Mouse (Mus musculus) CH12F3 (cell line): ENCODE measurements around the gene Ctrc.

Experiments
- in situ Hi-C: fragments of 300-500 bp; cut with MboI; formaldehyde crosslinking; loops from 2 replicates; pipeline ENCODE4 v1.14.3; 2020; ENCODE audit warnings: low sequenced_read_pairs

The Ctrc gene

GRCm38 (mm10) chr4:141845999-141846398, at the start of gene Ctrc:
Gene Ctrc (minus strand): TSS chr4:141846359.
- in situ Hi-C loops: no loop called here

- in situ Hi-C loops: no loop called here
Observed at GRCm38 (mm10) chr4:141895772-141896171, 49.6 kb upstream of the Ctrc start.

GRCm38 (mm10) chr4:141893157-141893784, 47.1 kb upstream of the Ctrc start:
- in situ Hi-C loops: no loop called here

- in situ Hi-C loops: no loop called here
Observed at GRCm38 (mm10) chr4:141886385-141886968, 40.3 kb upstream of the Ctrc start.

GRCm38 (mm10) chr4:141885451-141885850, 39.3 kb upstream of the Ctrc start:
- in situ Hi-C loops: no loop called here

GRCm38 (mm10) chr4:141882858-141883257, 36.7 kb upstream of the Ctrc start:
- in situ Hi-C loops: no loop called here

GRCm38 (mm10) chr4:141881950-141882349, 35.8 kb upstream of the Ctrc start:
- in situ Hi-C loops: no loop called here

GRCm38 (mm10) chr4:141881289-141881914, 35.2 kb upstream of the Ctrc start:
- in situ Hi-C loops: no loop called here

GRCm38 (mm10) chr4:141879875-141880274, 33.7 kb upstream of the Ctrc start:
- in situ Hi-C loops: no loop called here

GRCm38 (mm10) chr4:141879074-141879473, 32.9 kb upstream of the Ctrc start:
- in situ Hi-C loops: no loop called here

GRCm38 (mm10) chr4:141878621-141879020, 32.5 kb upstream of the Ctrc start:
- in situ Hi-C loops: no loop called here

- in situ Hi-C loops: no loop called here
Observed at GRCm38 (mm10) chr4:141875481-141876108, 29.4 kb upstream of the Ctrc start.

- in situ Hi-C loops: no loop called here
Observed at GRCm38 (mm10) chr4:141874601-141875460, 28.7 kb upstream of the Ctrc start, which contains the start of gene Efhd2. Gene Efhd2 (minus strand): TSS chr4:141874920.

- in situ Hi-C loops: no loop called here
Observed at GRCm38 (mm10) chr4:141874111-141874600, 28.0 kb upstream of the Ctrc start.

- in situ Hi-C loops: no loop called here
Observed at GRCm38 (mm10) chr4:141872977-141873376, 26.8 kb upstream of the Ctrc start.

- in situ Hi-C loops: no loop called here
Observed at GRCm38 (mm10) chr4:141871909-141872308, 25.8 kb upstream of the Ctrc start.

GRCm38 (mm10) chr4:141871333-141871725, 25.2 kb upstream of the Ctrc start:
- in situ Hi-C loops: no loop called here

GRCm38 (mm10) chr4:141870666-141871332, 24.6 kb upstream of the Ctrc start:
- in situ Hi-C loops: no loop called here

GRCm38 (mm10) chr4:141869436-141870215, 23.5 kb upstream of the Ctrc start:
- in situ Hi-C loops: no loop called here
